Mouse (Mus musculus) cerebellum, adult 11 months (tissue): Measurements from ENCODE around the gene Crygd.
"Not testable (repeated sequence)": the region's sequence is repeated elsewhere in the genome, so short reads cannot be mapped to it uniquely, and the experiment has no call there.

Experiments used
- DNase-seq: peaks from one replicate; pipeline ENCODE4 v3.0.0; 2022

Crygd gene

DNA sequence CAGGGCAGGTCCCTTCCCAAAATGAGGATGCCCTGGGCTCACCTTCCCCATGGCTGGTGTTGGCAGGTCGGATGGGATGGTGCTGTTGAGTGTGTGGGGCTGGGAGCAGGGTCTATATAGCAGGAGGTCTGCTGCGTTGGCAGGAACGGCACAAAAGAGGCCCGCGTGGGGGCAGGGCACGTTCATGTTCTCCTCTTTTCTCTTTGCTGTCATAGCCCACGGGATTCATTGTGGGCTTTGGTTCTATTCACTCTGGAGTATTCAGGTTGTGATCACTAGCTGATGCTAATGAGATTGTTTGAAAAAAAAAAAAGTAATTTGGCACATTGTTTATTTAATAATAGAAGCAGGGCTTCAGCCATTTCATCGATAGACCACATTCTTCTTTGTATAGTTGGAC, at the start of gene Crygd:
Gene Crygd, minus strand, starts transcription at position 101 of the 400 bp plus-strand sequence.
- no peak for DNase-seq

DNA sequence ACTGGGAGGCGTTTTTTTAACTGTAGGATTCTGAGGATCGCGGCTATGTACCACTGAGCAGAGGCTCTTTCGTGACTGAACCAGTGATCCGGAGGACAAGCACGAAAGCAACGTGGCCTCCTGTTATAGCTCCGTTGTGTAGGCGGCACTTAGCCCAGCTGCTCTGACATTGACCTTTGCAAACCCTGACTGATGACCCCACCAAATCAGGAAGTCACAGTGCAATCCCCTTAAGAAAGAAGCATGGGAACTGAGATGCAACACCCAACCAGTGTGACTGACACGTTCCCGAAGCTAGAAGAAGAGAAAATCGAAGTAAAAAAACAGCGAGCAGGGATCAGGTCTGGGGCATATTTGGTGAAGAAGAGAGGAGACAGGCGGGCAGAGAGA, 49.5 kb upstream of the Crygd start:
- DNase-seq, result no peak

DNA sequence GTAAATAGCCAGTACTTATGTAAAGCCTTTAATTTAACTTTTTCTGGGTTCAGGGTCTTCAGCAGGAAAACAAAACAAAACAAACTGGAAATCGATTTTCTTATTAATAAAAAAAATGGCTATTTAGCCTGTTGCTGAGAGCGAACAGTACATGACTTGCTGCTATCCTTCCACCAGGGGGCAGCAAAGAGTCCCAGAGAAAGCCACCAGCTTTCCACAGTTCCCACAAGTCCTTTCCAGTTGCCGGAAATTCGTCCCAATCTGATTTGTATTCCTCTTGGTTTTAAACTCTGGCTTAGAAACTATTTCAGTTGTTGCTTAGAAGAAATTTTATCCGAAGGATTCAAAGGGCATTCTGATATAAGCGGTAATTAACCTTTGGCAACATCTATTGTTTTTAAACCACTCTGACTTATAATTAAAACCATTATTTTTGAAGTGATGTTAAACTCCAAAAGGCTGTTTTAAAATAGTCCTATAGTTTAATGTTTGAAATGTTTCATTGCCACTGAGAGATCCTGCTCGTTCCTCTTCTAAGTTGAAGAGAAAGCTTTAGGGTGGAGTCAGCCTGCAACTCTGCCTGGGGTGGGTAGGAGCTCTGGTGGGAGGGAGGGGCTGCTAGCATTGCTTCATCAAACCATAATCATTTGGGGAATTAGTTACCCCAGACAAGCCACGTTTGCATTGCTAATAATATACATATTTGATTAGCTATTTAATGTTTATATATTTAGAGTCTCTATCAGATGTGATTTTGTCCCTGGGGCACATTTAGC, 49.0 kb upstream of the Crygd start:
- peak; percentile 52 for DNase-seq

DNA sequence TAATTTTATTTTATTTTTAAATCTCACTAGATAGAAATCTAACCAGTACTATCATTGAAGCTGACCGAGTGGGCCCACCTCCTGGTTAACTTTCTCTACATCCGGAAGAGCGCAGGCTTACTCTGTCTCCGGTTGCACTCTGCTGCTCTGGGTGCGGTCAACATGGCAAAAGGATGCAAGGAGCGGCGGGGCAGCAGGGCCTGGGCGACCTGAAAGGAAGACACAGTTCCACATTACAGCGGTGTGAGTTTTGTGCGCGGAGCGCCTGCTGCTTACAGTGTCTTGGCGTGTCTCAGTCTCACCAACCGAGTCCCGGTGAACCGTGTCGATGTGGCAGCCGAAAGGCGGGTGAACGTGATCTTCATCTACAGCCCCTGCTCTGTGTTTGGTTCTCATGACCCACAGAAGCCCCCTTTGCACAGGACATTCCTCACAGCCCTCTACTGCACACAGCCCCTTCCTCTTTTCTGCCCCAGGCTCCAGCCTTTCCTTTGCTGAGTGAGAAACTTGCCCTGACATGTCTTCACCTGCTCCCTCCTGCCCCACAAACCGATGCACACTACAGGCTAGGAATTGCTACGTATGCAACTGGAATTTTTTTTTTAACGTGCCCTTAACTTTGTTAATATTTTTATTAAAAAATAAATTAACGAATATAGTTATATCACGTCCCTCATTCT, 46.6 kb upstream of the Crygd start:
- no peak for DNase-seq

DNA sequence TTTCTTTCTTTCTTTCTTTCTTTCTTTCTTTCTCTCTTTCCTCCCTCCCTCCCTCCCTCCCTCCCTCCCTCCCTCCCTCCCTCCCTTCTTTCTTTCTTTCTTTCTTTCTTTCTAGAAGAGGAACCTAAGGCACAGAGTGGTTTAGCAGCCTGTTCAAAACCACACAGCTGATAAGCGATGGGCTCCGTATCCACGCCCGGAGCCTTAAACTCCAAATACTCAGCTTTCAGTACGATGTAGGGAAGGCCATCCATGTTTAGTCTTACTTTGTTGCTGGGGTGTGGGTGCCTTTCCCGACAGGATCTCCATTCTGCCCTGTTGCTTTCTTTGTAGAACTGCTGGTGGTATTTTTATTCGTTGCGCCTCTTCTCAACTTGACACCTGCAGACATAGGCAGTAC, 45.9 kb upstream of the Crygd start:
- DNase-seq, result no peak

DNA sequence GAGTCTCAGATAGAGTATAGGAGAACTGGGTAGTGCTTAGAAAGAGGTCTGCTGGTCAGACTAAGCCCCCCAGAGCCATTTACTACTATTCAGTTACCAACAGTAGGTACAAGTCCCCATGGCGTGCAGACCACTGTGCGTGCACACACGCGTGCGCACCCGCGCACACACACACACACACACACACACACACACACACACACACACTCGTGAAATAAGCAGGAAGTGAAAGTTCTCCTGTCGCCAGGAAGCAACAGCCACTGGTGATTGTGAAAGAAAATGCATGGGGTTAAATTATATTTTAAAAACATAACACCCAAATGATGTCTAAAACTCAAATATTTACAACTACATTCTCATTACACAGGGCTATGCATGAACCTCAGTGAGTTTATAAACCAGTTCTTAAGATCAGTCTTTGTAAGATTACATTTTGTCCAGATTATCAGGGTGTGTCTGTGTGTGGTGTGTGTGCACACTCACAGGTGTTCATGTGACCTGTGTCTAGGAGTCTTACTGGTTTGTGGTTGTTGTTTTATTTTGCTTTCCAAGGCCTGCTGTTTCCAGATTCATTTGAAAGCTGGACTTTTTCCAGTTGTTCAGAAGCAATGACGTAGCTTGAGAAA, 44.5 kb upstream of the Crygd start:
- DNase-seq, result no peak

DNA sequence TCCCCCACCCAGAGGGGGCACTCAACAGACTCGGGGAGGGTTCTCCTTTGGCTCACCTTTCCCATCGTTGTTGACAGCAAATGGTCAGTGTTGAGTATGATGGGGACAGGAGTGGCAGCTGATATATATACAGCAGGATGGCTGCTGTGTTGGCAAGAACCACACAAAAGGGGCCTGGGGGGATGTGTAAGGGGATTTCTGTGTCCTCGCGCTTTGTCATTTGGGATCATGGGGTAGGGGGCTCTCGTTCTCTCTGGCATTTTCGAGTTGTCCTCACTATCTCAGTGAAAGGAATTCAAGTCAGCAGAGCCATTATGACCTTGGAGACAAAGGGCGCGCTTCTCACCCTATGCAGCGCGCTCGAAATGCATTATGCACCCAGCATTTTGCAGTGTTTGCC, 40.0 kb upstream of the Crygd start, which contains the start of gene Cryga:
Gene Cryga, minus strand, starts transcription at position 101 of the 400 bp plus-strand sequence.
- no peak for DNase-seq

DNA sequence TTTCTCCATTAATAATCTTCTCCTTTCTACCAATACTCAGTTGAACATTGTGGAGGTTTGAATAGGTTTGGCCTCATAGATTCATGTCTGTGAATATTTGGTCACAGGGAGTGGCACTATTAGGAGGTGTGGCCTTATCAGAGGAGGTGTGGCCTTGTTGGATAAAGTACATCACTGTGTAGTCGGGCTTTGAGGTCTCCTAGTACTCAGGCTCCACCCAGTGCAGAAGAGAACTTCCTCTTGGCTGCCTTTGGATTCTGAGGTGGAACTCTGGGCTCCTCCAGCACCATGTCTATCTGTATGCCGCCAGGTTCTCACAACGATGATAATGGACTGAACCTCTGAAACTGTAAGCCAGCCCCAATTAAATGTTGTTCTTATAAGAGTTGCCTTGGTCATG, 33.7 kb upstream of the Crygd start:
- DNase-seq, result no peak

DNA sequence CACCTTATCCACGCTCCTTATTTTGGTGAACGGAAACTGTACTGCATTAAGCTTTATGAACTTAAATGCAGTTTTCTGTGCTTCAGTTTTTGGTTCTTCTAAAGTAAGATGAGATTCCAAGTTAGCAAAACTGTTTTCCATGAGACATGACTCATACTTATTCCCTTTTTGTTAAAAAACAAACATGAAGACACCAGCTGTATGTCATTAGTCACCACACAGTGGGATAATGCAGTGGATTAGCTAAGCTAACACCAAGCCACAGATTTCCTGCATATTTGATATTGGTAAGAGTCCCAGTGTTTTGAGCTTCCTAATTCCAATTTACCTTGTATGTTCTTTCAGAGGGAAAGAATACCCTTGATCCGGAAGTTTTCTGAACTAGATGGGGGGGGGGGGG, 28.3 kb upstream of the Crygd start:
- no peak for DNase-seq

DNA sequence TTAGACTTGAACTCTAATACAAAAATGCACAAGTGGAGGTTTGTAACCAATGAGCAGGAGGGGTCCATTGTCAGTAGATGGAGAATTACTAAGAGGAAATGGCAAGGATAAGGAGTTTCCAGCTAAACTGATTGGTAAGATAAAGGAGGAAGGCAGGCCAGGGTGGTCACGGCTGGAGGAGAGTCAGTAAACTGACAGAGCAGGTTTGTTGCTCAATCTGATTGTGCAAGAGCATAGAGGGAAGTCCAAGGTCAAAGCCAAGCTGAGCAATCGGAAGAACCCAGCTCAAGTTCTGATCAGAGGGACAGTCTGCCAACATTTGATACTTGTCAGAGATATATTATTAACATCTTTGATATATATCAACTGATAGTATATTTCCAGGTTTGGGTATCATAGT, 27.1 kb upstream of the Crygd start:
- no peak for DNase-seq

DNA sequence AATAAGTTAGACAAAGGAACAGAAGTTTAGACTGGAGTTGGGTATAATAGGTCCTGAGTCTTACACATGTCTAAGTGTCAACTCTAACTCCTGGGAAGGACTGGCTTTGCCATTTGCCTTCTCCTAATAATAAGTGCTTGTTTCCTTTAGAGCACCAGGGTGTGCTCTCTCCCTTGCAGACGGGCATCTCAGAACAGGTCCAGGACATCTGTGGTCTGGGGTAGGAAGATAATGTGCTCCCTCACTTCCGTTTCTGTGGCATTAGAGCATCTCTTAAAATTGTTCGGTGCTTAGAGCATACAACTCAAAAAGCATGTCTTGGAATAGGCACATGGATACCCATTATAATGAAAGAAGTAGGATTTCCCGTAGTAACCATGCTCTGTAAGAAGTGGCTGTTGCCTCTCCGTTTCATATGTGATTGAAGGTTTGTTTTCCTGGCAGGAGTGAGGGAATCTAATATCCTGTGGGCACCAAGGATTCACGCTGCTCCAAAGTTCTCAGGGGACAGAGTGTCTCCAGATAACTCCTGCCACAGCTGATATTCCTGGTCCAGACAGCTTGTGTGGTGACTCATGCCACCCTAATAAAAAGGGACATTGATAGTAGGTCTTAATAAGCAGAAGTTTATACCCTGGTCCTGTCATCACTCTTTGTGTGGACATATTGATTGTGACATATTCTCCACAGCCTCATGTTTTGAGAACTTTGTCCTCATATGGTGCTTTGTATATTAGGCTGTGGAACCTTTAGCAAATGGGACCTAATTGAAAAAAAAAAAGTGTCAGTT, 25.5 kb upstream of the Crygd start:
- DNase-seq, result no peak

DNA sequence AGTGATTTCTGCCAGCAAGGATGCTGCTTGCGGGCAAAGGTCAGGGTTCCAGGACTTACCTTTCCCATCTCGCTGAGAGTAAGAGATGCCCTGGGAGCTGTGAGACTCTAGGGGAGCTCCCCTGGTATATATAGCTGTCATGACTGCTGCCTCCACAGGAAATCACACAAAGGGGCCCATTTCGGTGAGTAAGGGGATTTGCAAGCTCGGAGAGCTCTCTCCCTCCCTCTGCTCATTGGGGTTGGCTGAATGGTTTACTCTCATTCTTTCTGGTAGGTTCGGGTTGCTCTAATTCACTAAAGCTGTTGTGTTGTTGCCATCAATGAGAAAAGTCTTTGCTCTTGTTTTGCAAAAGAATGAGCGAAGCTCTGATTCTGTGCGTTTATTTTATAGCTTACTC, 18.9 kb upstream of the Crygd start, which contains the start of gene Crygb:
Gene Crygb, minus strand, starts transcription at position 101 of the 400 bp plus-strand sequence.
- DNase-seq, result no peak

DNA sequence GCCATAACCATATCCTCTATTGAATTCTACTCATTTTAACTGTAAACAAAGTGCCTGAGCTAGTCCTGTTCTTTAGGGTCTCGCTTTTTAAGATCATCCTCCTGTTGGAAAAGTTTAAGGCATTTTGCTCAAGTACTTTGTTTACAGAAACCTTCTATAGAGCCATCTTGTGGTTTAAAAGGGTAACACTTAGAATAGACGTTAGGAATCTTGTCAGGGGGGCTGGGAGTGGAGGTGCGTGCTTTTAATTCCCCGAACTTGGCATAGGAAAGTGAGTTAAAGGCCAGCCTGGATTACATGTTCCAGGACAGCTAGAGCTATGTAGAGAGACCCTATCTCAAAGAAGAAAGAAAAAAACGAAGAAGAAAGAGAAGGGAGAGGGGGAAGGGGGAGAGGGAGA, 12.4 kb upstream of the Crygd start:
- DNase-seq, result no peak

DNA sequence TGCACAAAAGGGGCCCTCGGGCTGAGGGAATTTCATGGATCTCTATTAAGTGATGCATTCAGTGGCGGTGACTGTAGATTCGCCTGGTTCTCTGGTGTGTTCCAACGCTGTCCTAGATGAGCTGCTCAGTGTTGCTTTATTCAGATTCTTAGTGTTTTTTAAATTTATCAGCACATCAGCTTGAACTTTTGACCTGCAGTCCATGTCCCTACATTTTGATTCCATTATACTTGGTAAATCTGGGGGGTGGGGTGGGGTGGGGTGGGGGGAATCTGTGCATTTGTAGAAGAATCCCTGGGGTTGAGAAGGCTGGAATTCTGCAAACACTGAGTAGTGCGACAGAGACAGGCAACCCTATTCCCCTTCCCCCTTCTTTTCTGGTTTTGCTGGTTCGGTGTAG, 10.3 kb upstream of the Crygd start, which contains the start of gene Crygc:
Gene Crygc, minus strand, starts transcription at position 101 of the 400 bp plus-strand sequence.
- no peak for DNase-seq

DNA sequence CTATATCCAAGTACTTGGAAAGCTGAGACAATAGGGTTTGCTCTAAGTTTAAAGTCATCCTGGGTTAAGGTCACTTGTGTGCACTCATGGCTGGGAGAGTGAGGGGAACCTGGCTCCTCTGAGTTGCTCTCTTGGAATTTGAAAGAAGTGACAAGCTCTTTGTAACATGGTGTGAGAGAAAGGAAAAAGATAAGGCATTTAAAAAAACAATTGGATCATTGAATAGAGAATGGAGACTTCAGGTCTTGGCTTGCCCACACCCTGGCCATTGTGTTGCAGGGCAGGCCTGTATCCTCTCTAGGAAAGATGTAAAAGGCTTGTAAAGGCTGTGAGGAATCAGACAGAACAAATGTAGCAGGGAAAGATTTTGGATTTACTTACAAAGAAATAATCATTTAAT, 4.6 kb upstream of the Crygd start:
- no peak for DNase-seq

DNA sequence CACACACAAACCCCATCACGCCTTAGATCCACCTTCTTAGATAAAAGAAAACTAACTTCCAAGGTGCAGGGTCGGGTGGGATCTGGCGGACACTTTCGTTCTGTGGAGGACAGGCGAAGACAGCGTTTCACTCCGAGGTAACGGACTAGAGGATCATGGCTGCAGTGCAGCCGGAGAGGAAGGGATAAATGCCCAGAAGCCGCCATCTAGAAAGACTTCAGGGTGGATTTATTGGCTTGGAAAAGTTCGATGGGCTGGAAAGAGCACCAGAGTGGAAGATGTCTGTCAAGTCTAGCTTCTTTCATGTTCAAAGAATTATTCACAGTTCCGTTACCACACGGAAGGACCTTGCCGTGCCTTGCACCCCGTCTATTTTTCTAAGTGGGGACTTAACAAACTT, 949 bp upstream of the Crygd start:
- no peak for DNase-seq

DNA sequence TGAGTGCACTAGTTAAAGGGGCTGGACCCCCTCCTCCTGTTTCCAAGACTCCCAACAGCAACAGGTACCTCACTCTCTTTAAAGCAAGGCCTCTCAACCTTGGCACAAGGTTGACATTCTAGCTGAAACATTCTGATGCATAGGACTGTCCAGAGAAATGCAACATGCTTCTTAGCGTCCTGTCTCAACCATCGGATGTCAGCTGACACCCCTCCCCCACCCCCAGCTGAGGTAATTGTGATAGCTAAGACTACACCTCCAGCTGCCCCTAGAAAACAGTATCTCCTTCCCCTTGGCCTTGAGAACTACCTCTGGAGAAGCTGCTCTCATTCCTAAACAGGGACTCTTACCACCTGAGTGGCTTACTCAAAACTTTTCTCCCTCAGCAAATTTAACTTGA, 11.1 kb downstream of the Crygd start:
- DNase-seq, result no peak

DNA sequence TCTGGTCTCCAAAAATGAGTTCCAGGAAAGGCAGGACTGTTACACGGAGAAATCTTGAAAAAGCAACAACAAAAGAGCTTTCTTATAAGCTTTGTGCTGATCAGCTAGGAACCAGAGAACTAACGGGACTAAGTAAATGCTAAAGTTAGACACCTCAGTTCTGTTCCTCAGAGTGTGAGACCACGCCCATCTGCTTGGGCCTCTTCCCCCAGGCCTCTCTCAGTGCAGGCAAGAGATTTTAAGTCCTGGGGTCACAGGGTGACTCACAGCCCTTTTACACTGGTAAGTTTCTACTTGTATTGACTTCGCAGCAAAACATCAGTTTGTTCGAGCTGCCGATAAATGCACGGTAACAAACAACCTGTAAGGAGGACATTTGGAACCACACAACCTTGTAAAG, 11.6 kb downstream of the Crygd start:
- no peak for DNase-seq

DNA sequence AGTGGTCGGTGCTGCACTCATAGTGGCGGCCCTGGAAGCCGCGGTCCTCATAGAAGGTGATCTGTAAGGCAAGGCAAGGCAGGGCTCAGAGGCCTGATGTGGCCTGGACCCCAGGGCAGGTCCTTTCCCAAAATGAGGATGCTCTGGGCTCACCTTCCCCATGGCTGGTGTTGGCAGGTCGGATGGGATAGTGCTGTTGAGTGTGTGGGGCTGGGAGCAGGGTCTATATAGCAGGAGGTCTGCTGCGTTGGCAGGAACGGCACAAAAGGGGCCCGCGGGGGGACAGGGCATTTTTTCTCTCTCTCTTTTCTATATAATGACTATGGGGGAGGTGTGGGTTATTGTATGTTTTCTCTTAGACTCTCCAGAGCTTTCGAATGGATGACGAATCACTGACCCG, 12.3 kb downstream of the Crygd start, which contains the start of gene Cryge:
Gene Cryge, minus strand, starts transcription at position 198 of the 400 bp plus-strand sequence.
- not testable (repeated sequence) for DNase-seq

DNA sequence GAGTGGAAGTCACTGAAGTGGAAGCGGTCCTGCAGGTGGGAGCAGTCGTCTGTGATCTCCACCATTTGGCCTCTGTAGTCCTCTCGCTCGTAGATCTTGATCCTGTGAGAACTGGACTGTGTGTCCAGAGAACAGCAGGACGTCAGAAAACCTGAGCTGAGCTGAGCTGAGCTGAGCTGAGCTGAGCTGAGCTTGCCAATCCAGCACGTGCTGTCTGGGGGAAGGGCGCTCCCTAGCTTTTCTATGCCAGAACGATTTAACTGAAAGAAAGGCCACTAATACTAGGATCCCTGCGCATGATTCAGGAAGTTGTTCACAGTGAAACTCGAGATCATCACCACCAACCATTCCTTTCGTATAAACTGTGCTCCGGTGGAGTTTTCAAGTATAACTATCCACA, 14.5 kb downstream of the Crygd start:
- DNase-seq, result no peak

DNA sequence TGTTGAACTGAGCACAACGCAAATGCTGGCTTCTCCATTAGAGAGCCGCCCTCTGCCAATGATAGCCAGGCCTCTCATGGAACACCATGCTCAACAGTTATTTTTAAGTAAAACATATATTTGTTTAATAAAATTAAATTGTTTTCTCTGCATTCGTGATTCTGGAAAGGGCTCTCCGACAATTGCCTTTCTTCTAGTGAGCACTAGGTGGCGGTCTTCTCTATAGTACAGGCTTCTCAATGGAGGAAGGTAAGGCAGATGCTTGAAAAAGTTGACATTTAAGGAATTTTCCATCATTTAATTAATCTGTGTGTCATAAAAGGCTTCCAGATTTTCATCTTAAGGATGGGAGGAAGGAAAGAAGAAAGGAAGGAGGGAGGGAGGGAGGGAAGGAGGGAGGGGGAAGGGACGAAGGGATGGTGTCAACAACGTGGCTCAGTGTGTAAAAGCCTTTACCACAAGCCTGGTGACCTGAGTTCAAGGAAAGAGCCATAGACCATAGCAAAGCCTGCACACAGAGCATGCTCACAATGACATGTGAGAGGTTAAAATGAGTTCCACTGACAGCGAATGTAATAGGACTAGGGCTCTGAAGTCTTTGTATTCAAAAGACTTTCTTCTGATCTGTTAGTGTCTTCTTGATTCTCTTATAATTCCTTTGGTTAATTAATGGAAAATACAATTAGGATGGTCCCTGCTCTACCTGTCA, 16.7 kb downstream of the Crygd start:
- DNase-seq, result no peak

DNA sequence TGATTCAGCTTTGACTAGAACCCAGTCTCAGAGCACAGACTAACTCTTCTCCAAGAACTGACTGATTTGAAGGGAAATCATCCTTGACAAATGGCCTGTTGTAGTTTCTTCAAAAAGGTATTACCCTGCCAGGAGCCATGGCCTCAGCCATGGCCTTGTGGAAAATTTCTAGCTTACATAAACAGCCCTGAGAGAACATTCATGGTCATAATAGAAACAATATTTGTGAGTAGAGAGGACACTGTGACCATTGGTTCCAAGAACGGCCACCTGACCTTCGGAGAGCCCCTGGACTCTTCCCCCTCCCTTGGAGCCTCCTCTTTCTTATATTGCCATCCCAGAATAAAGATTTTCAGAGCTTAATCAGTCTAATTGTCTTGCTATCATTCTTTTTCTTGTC, 19.8 kb downstream of the Crygd start:
- DNase-seq, result no peak
